Mouse (Mus musculus) heart, postnatal 0 days (tissue): ENCODE results near the gene Fat1. TPM values are rescaled to one million over a fixed set of nuclear protein-coding genes. Genes with fewer than 3 reads are reported as not detected.

Experiments
- ATAC-seq: fragments of 200-750 bp; cut with Nextera tagmentation; 2 replicates; pipeline ENCODE4 v1.8.0; 2017; ENCODE audit warnings: low read depth, moderate number of reproducible peaks, moderate library complexity; ENCODE audit not compliant: insufficient read depth
- DNase-seq: peaks from one replicate; pipeline ENCODE4 v3.0.0-alpha.2; 2016; ENCODE audit warnings: low spot score
- H3K27ac ChIP-seq: fragments of 300-500 bp; sonication (generic); 2 replicates; pipeline ENCODE4 v1.5.1; 2014; ENCODE audit warnings: low read depth, mild to moderate bottlenecking
- H3K27me3 ChIP-seq: fragments of 300-500 bp; sonication (generic); 2 replicates; pipeline ENCODE4 v1.6.1; 2014; ENCODE audit warnings: low read length, mixed read lengths; ENCODE audit not compliant: control insufficient read depth, insufficient read depth
- H3K36me3 ChIP-seq: fragments of 300-500 bp; sonication (generic); replicated peaks from 2 replicates; pipeline ENCODE4 v1.6.1; 2014; ENCODE audit warnings: low read length, mixed read lengths; ENCODE audit not compliant: control insufficient read depth, insufficient read depth
- H3K4me1 ChIP-seq: fragments of 300-500 bp; sonication (generic); 2 replicates; pipeline ENCODE4 v1.6.1; 2014; ENCODE audit warnings: antibody characterized with exemption; ENCODE audit not compliant: control insufficient read depth, insufficient read depth
- H3K4me2 ChIP-seq: fragments of 300-500 bp; sonication (generic); 2 replicates; pipeline ENCODE4 v1.6.1; 2014; ENCODE audit warnings: low read depth, mild to moderate bottlenecking, low read length, moderate library complexity
- H3K4me3 ChIP-seq: fragments of 300-500 bp; sonication (generic); 2 replicates; pipeline ENCODE4 v1.5.1; 2014; ENCODE audit warnings: low read depth, low read length
- H3K9ac ChIP-seq: fragments of 300-500 bp; sonication (generic); replicated peaks from 2 replicates; pipeline ENCODE4 v1.6.1; 2014; ENCODE audit warnings: low read depth, low read length, mixed read lengths
- H3K9me3 ChIP-seq: fragments of 300-500 bp; sonication (generic); replicated peaks from 2 replicates; pipeline ENCODE4 v1.6.1; 2016; ENCODE audit warnings: low read length; ENCODE audit not compliant: control insufficient read depth
- CTCF ChIP-seq: IDR thresholded peaks from 2 replicates; pipeline ENCODE4 v1.5.1; 2016; ENCODE audit warnings: antibody characterized with exemption, control low read depth, low read depth
- EP300 ChIP-seq: IDR thresholded peaks from 2 replicates; pipeline ENCODE4 v1.6.1; 2016; ENCODE audit warnings: antibody characterized with exemption, low read depth
- WGBS: fragments of 180-500 bp; shearing (Covaris S2); extraction: QIAGEN DNeasy Blood & Tissue Kit; methylation state at CpG from one replicate; pipeline ENCODE4 v1.1.7; 2014; 5-methylcytosine and 5-hydroxymethylcytosine counted together
- polyA plus RNA-seq: library from polyadenylated mRNA; unstranded; fragments of >200 nt; fragmentation: Nextera tagmentation; extraction: Ambion mirVana; gene quantifications from 2 replicates; pipeline ENCODE4 v1.2.1, GENCODE M21; 2015
- total RNA-seq: library from RNA; depleted of rRNA; stranded (reverse); fragments of >200 nt; gene quantifications from 2 replicates; pipeline ENCODE4 v1.2.3, GENCODE M21; 2014; ENCODE audit warnings: low replicate concordance

The Fat1 gene
- total and polyA plus RNA-seq, 2 experiments from 2014 or later: 5.1 to 42.8 TPM

DNA sequence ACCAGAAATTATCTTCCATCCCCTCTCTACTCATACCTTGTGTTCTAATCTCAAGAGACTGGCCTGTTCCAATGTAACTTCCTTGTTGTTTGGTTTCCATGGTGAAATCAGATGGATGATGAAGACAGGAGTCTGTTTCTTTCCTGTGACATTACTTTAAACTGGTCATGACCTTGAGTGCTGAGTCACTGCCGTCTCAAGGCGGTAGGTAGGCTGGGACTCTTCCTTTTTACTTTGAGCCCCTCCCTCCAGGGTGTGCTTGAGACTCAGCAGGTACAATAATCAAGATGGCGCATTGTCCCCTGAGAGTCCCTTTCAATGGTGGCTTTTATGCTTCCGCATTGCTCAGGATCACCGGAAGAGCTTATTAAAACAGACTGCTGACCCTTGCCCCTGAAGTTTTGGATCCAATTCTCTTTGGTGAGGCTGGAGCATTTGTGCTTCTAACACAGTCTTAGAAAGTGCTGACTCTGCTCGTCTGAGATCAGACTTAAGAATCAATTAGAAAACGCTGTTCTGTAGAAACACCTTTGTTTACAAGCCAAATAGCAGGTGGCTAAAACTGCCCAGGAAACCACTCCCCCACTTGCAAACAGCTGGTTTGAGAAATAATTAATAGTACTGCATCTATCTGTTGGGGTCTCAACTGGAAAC lies 14.7 kb upstream of the Fat1 start:
- H3K4me3 ChIP-seq: no peak overlapping the region
- no peaks in the 10 kb centered on the region for H3K36me3 ChIP-seq
- no peak overlapping the region for H3K9ac ChIP-seq
- TF ChIP-seq CTCF: no peak
- TF ChIP-seq EP300: no peak
- no peaks in the 10 kb centered on the region for H3K4me1 ChIP-seq
- WGBS: 75% methylated on average over 7 of the region's 7 CpGs
- no peak for ATAC-seq
- DNase-seq: no peak
- H3K4me2 ChIP-seq: no peak overlapping the region
- H3K27ac ChIP-seq: no peak overlapping the region
- H3K27me3 ChIP-seq: no peaks in the 10 kb centered on the region
- no peaks in the 10 kb centered on the region for H3K9me3 ChIP-seq

DNA sequence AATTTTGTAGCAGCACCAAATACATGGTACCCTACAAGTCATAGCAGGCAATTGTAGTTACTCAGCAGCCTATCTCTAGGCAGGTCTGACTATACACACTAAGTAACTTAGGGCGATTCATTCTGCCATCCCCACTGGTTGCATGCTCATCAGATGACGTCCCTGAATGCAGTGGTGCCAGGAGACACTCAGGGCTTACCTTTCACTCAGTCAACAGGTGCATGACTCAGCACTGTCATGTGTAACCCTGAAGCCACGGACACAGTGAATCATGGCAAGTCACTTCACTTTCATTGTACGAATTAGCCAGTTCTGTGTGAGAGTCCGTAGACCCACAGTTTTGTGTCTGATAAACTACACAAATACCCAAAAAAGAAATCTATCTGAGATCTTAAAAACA lies 10.3 kb upstream of the Fat1 start:
- Histone ChIP-seq H3K4me3 (no peak overlapping the region), H3K27me3 (no peaks in the 10 kb centered on the region), H3K9me3 (peaks cover 7% of the 10 kb centered on the region; the same call in 1 of the 2 replicates), H3K9ac (no peak overlapping the region), H3K27ac (no peak overlapping the region), H3K4me2 (no peak overlapping the region), H3K36me3 (no peaks in the 10 kb centered on the region), H3K4me1 (no peaks in the 10 kb centered on the region)
- ATAC-seq (no peak), DNase-seq (no peak)
- WGBS: 82% methylated on average over 5 of the region's 5 CpGs
- TF ChIP-seq EP300 (no peak), CTCF (no peak)

- H3K4me1 ChIP-seq: no peaks in the 10 kb centered on the region
- WGBS: 83% methylated on average over 3 of the region's 3 CpGs
- DNase-seq (no peak), ATAC-seq (no peak)
- H3K27me3 ChIP-seq: no peaks in the 10 kb centered on the region
- H3K36me3 ChIP-seq: no peaks in the 10 kb centered on the region
- H3K9ac ChIP-seq: no peak overlapping the region
- no peak overlapping the region for H3K27ac ChIP-seq
- no peak overlapping the region for H3K4me3 ChIP-seq
- TF ChIP-seq CTCF: no peak
- TF ChIP-seq EP300: no peak
- peaks cover 7% of the 10 kb centered on the region; the same call in 1 of the 2 replicates for H3K9me3 ChIP-seq
- H3K4me2 ChIP-seq: no peak overlapping the region
These were observed 5.2 kb upstream of the Fat1 start for GRCm38 (mm10) chr8:44930058-44930457.

DNA sequence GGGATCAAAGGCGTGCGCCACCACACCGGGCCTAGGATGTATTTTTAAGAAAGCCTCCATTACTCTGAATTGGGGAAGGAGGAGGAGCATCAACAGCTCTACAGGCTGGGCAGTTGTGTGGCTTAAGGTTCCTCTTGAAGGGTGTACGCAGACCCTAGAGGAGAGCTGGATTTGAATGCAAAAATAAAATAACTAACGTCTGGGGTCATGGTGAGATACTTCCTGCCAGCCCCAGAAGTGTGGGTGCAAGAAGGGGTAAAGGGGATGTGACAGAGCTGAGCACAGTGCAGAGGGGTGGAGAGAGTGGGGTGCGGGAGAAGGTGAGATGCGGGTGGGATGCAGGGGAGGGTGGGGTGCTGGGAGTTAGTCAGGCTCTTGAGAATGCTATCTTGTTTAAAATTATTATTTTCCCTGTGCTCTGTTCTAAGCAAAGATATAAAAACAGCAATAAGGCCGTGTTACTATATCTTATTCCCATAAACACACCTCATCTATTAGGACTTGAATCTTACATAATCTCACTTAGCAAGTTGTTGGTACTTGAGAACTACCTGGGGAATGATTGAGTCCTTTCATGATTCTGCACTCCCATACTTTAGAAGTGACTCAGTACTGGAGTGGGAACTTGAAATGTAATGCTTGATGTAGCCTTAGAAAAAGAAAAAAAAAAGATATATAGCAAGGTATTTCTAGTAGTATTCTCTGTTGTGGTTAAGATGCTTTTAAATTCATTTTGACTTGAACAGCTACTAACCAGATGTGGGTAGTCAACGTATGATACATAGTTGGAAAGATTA lies 2.5 kb upstream of the Fat1 start:
- H3K4me2 ChIP-seq: no peak overlapping the region
- no peaks in the 10 kb centered on the region for H3K36me3 ChIP-seq
- WGBS: 89% methylated on average over 9 of the region's 9 CpGs
- H3K4me1 ChIP-seq: no peaks in the 10 kb centered on the region
- TF ChIP-seq CTCF (no peak), EP300 (no peak)
- no peak overlapping the region for H3K4me3 ChIP-seq
- H3K9me3 ChIP-seq: peaks cover 7% of the 10 kb centered on the region; the same call in 1 of the 2 replicates
- H3K27me3 ChIP-seq: no peaks in the 10 kb centered on the region
- no peak overlapping the region for H3K27ac ChIP-seq
- DNase-seq: no peak
- H3K9ac ChIP-seq: no peak overlapping the region
- ATAC-seq: no peak

GRCm38 (mm10) chr8:44933478-44933877 lies 1.8 kb upstream of the Fat1 start:
- Histone ChIP-seq H3K4me3 (no peak overlapping the region), H3K4me2 (peak overlapping the region; percentile 78), H3K4me1 (no peaks in the 10 kb centered on the region), H3K27ac (no peak overlapping the region), H3K9ac (no peak overlapping the region), H3K36me3 (no peaks in the 10 kb centered on the region), H3K9me3 (peaks cover 3% of the 10 kb centered on the region; the same call in 1 of the 2 replicates), H3K27me3 (no peaks in the 10 kb centered on the region)
- no peak for DNase-seq
- WGBS: 47% methylated on average over 6 of the region's 6 CpGs
- TF ChIP-seq CTCF (no peak), EP300 (no peak)
- ATAC-seq: no peak
